Mouse (Mus musculus) cerebellum, postnatal 25 days (tissue): Measurements from ENCODE around the gene Raver1.
A peak's percentile ranks its signal among the peaks of the same experiment; 100 is the strongest.

Source experiments
- DNase-seq, 2 experiments: peaks; one replicate each; pipeline ENCODE4 v3.0.0; 2021; ENCODE audit warnings: mixed read lengths in 2 of 2

The Raver1 gene

DNA sequence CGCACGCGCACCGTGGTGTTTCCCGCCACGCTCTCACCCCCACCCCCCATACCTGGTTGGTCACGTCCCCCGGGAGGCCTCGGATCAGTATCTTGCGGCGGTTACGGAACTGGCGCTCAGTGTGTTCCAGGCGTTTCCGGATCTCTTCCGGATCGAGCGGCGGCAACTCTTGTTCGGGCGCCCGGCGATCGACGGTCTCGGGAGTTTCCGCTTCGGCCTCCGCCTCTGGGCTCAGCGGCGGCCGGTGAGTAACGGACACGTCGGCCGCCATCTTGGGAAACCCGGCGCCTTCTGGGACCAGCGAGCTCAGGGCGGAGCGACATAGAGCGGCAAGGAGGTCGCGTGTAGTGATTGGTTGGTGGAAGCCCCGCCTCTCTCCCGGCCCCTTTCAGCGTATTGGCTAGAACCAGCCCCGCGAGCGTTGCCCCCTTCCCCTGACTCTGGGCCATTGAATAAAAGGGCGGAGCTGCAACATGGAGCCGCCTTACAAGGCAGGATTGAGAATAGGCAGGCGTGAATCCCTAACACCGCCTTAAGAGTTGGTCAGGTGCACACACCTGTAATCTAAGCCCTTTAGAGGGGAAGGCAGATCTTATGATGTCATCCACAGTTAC is at the start of gene Raver1, which contains the start of gene Gm38431:
Gene Raver1, minus strand, starts transcription at position 302 of the 614 bp plus-strand sequence.
Gene Gm38431, minus strand, starts transcription at position 291 of the 614 bp plus-strand sequence.
- DNase-seq: peak; percentile 97 to 98

DNA sequence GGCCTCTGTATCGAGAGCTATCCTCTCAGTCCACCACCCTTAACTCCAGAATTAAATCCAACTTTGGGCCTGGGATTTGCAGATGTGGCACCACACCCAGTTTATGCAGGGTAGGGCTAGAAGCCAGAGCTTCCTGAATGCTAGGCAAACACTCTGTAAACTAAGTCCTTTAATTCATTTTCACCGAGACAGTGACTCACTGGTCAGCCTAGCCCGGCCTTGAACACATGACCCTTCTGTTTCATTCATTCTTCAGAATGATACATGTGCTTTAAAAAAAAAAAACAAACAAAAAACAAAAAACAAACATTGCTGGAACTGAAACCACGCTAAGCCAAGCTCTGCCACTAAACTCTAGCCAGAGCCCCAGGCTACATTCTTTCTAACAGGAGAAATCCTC is 46.6 kb upstream of the Raver1 start:
- peak in 1 of 2 experiments; percentile 1 for DNase-seq

DNA sequence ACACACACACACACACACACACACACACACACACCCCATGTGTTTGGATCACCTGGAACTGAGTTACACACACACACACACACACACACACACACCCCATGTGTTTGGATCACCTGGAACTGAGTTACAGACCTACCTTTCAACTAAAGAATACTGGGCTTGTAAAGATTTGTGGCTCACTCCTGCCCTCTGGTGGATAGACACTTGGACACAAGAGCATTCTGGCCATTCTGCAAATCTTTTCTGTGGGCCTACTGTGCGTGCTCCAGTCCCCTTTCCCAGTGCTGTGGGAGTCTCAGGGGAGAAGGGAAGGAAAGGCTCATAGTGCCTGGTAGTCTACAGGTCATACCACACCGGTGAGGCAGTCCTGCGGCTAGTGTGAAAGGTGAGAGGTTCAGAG is 45.4 kb upstream of the Raver1 start:
- DNase-seq: peak; percentile 53 to 77

DNA sequence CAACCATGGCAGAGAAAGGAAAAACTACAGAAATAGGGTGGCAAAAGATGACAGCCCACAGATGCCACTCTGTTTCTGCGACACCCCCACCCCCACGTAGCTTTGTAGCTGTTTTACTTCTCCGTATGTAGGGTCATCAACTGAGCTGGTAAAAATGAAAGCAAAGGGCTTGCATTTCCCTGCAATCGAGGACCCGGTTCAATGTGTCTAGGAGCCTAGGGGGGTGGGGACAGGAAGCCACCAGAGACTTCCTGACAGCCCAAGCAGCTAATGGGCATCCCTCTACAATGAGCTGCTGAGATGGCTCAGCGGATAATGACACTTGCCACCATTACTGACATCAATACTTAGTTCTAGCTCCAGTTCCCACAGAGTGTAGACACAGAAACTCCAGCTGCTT is 44.6 kb upstream of the Raver1 start:
- peak in 1 of 2 experiments; percentile 1 for DNase-seq

DNA sequence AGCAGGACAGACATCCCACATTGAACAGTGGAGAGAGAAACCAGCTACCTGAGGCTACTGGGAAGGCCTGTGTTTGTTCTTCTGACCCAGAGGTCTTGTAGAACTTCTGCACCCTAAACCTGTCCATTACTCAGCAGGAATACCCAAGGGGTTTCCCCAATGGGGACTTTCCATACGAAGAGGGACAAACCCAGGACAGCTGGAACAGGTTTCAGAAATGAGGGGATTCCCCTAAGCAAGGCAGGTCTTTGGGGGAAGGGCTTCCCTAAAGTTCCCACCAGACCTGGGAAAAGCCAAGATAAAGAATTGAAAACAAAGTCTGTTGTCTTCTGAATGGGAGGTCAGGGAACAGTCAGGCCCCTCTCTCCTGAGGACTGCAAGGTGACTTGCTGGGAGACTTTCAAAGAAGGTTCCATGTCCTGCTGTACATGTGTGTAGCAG is 44.2 kb upstream of the Raver1 start:
- DNase-seq: no peak

DNA sequence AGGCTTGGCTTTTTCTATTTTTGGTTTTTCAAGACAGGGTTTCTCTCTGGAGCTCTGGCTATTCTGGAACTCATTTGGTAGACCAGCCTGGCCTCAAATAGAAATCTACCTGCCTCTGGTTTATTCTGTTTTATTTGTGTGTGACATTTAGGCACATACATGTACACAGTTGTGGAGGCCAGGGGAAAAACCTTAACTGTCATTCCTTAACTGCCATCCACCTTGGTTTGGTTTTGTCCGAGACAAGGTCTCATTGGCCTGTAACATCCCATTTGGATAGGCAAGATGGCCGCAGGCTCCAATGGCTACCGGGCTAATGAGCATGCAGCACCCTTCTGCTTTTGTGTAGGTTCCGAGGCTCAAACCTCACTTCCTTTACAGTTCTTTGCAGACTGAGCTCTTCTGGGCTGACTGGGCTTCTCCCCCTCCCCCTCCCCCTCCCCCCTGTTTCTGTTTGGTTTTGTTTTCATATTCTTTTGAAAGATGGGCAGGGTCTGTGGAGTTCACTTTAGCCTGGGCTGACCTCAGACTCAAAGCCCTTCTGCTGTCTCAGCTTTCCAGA is 43.6 kb upstream of the Raver1 start:
- peak in 1 of 2 experiments; percentile 9 for DNase-seq

DNA sequence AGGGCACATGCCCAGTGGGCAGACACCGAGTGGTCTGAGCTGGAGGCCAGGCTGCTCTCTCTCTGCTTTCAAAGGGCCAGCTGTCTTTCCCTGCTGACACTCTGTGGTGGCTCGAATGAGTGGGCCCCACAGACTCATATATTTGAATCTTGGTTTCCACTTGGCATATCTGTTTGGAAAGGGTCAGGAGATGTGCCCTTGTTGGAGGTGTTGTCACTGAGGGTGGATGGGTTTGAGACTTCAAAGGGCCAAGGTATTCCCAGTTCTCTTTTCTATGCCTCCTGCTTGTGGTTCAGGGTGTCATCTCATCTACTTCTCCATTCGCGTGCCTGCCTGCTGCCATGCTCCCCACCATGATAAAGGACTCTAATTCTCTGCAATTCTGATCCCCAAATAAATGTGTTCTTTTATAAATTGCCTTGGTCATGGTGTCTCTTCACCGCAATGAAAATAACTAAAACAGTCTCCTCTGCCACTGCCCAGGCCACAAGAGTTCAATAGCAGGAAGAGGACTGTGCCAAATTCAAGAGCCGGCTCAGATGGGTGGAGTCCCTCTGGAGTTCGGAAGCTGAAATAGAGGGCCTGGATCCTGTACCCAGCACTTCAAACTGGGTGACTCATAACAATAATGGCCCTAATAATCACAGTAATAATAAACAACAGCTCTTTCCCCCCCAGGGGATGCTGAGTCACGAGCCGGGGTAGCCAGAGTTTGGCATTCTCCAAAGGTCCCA is 43.0 kb upstream of the Raver1 start:
- DNase-seq: no peak

DNA sequence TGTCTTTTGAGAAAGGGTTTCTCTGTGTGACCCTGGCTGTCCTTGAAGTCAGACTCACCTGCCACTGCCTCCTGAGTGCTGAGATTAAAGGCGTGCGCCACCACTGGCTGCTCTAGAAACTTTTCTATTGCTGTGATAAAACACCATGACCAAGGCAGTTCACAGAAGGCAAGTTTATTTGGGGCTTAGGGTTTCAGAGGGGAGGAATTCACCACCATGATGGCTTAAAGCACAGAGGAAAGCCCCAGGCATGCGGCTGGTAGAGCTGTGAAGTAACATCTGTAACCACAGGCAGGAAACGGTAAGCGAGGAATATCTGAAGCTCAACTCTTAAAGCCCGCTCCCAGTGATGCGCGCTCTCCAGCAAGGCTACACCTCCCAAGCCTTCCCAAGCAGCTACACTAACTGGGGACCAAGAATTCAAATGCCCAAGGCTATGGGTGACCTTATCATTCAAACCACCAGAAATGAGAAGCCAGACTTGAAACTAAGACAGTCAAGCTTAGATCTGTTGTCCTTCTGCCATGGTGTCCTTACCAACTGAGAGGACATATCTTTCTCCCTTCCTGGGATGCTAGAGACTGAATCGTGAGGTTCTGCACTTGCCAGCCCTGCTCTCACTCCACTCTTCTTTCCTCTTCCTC is 41.4 kb upstream of the Raver1 start:
- no peak for DNase-seq

DNA sequence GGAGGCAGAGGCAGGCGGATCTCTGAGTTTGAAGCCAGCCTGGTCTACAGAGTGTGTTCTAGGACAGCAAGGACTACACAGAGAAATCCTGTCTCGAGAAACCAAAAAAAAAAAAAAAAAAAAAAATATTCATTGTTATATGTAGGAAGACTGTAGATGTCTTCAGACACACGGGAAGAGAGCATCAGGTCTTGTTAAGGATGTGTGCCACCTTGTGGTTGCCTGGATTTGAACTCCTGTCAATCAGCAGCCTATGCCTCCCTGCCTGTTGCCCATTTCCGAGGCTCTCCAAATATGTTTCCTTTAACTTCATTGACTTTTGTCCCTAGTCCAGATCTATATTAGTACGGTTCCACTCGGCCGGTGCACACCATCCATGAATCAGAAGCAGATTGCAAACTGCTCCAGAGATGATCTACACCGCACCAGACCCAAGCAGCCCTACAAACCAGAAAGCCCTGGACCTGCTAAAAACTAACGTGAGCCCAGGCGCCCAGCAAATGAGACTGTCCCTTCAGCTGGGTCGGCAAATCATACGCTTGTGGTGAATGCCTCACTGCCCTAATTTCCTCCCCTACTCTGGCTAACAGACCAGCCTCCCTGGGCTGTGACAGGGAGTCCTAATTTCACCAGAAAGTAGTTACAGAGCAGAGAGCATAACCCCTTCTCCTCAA is 40.4 kb upstream of the Raver1 start:
- peak in 1 of 2 experiments; percentile 35 for DNase-seq

DNA sequence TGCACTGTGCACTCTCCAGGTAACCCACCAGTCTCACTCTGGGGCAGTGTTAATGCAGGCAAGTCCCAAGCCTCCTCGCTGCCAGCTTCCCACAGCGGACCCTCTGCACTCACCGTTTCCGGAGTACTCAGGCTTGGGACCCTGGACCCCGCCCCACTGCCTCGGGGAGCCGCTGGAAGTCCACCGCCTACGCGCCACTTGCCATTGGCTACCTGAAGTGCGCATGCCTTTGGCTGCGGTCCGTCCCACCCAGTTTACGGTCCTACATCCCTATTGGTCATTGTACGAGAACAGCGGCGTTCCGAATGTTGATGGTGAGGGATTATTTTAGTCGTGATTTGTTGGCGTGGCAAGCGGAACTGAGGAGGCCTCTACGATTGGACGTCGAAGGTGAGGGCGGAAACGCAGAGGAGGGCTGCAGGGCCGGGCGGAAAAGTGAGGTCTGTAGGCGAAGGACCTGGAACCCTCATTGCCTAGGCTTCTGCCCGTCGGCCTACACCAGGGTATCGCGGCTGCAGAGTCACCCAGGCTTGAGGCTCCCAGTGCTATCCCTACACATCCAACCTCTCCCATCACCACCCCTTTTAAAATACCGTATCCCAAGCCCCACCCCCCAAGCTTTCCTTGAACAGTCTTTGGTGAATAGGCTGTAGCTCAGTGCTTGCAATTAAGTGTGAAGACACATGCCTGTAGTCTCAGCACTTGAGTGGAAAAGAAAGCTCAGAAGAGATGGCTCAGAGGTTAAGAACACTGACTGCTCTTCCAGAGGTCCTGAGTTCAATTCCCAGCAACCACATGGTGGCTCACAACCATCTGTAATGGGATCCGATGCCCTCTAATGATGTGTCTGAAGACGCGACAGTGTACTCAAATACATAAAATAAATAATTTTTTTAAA is 39.5 kb upstream of the Raver1 start, which contains the start of gene Tyk2:
Gene Tyk2, minus strand, starts transcription at position 185 of the 898 bp plus-strand sequence.
- DNase-seq: peak; percentile 87 to 91

DNA sequence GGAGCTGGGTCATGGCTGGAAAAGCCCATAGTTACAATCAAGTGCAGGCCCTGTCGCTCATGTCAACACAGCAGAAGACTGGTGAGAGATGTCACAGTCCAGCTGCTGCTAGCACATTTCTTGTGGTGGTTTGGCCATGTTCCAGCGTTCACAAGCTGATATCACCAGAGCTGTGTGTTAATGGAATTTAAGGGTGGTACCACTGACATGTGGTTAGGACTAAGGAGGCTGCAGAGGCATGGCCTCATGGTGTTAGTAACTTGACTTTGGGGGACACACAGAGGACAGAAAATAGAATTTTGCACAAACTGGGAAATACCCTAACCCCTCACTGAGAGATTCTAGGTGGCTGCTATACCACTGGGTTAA is 34.4 kb upstream of the Raver1 start:
- DNase-seq: no peak

DNA sequence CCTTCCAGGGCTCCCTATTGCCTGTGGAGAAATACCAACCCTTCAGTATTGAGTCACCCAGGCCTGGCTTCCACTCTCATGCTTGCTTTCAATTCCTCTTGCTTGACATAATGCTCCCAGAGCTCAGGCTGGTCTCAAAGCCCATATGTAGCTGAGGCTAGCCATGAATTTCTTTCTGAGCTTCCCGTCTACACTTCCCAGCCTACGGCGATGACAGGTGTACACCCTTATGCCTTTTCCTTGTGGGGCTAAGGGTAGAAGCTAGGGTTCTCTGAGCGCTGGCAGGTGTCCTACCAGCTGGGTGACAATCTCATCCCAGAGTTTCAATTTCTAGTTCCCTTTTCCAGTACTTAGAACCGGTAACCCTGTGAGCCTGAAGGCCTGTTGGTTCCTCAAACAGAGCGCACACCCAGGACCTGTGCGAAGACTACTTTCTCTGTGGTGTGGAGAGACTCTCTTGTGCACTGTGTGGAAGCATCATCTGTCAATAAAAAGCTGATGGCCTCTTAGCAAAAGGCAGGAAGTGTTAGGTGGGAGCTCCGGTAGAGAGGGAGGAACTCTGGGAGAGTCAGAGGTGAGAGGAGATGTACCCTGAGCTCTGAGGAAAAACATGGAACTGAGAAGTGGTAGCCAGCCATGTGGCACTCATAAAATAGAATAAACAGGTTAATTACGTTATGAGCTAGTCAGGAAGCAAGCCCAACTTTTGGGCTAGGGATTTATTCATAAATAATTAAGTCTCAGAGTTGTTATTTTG is 33.9 kb upstream of the Raver1 start:
- DNase-seq: no peak

DNA sequence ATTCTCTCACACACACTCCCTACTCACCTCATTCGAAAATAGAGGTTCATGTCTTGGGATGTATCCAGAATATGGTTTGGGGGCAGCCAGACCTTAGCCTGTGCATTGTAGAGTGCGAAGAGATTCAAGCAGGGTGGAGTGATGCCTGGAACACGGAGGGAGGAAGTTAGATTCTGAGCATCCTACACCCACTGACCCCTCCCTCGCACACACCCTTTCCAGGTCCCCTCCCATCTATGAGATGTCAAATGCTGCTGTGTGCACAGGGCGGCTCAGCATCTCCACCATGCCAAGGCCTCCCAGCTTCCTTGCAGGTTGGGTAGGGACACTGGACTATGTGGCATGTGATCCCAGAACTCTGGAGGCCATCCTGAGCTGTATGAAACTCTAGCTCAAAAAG is 33.0 kb upstream of the Raver1 start:
- no peak for DNase-seq

DNA sequence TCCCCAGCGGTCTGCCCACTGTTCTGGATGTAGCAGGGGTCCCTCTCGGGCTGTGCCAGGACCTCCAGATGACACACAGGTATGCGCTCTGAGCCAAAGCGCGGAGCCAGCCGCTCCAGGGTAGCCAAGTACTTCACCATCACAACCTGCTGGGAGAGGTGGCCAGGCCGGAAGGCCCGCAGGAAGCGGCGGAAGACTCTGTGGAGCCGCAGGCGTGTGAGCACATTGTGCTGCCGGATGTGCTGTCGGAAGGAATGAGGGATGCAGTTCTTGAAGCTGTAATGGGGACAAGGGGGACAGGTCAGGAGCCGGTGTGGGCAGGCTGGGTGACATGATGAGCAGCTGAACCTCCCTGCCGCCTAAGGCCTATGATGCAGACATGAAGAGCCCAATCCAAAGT is 29.7 kb upstream of the Raver1 start:
- no peak for DNase-seq

DNA sequence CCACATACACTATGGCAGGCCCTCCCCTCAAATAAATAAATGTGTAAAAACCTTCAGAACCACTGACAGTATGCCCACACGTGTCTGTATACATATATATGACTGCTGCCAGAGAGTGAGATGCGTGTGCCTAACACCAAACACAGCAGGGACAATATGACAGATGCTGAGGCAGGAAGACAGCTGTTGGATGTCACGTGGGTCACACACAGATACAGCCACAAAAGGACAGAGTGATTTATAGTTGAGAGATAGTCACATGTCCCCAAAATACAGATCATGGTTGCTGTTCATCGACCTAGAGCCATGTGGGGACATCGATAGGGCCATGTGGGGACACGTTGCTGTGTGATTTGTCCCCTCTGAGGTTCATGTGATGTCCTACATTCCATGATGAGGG is 25.3 kb upstream of the Raver1 start:
- DNase-seq: no peak

DNA sequence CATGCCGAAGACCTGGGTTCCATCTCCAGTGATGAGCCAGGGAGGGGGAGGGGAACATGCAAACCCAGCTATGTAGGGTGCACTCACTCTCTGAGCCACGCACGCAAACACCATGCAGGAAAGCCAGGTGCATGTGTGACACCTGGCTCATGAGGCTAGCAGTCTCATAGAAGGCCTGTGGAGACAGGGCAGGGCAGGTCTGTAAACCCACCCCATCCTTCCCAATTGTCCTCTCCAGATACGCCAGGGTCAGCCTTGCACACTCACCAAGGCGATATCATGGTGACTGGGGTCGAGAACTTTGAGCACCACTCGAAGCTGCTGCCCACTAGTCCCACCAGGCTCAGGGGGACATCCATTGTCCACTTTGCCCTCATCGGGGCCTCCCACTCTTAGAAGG is 23.3 kb upstream of the Raver1 start:
- no peak for DNase-seq

DNA sequence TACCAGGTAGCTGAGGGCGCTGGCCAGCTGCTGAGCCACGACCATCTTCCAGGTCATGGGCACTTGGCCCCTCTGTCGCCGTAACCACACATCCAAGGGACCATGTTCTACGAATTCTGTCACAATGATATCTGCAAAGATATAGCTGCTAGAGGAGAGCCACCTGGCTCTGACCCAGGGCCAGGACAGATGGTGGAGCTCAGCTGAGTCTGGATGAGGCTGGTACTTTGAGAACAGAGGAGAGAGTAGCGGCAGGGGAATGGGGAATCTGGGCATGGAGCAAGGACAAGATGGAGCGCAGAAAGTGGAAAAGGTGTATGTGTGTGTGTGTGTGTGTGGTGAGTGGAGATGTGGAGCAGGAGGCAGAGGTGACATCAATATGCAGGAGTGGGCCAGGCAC is 22.4 kb upstream of the Raver1 start:
- peak; percentile 40 to 61 for DNase-seq

DNA sequence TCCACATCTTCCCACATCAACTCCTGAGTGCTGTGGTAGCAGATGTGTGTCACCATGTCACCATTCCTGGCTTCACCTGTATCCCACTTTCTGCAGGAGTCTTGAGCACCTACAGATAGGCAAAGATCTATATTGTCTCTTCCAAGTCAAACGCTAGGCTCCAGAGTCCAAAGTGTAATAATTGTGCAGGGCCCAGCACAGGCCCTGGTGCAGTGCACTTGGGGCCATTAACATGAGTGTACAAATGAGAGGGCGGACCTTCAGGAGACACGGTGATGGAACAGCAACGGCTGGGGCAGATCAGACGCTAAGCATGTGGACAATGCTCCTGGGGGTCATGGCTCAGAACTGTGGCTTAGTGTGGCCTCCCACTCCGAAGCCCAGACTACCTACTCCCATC is 21.9 kb upstream of the Raver1 start:
- DNase-seq: no peak

DNA sequence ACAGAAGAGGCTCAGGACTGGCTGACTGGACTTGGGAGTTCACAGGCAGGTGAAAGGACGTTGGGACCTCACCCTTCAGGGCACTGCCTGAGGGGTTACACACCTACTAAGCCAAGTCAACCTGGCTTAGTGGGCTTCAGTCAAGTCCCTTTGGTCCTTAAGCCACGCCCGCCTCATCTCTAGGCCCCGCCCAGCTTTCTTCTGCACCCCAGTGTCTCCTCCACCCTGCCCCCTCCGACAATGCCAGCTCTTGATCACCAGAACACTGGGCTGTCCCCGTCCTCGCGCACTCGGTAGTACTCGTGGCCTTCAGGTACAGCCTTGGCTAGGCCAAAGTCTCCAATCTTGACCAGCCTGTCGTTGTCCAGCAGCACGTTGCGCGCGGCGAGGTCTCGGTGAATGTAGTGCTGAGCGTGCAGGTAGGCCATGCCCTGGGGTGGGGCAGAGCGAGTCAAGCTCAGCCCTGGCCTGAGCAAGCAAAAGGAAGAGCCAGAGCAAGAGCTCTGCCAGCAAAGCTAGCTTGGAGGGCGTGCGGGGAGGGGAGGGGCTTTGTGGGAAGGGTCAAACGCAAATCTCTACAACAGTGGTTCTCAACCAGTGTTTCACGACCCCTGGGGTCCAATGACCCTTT is 15.9 kb upstream of the Raver1 start:
- no peak for DNase-seq

DNA sequence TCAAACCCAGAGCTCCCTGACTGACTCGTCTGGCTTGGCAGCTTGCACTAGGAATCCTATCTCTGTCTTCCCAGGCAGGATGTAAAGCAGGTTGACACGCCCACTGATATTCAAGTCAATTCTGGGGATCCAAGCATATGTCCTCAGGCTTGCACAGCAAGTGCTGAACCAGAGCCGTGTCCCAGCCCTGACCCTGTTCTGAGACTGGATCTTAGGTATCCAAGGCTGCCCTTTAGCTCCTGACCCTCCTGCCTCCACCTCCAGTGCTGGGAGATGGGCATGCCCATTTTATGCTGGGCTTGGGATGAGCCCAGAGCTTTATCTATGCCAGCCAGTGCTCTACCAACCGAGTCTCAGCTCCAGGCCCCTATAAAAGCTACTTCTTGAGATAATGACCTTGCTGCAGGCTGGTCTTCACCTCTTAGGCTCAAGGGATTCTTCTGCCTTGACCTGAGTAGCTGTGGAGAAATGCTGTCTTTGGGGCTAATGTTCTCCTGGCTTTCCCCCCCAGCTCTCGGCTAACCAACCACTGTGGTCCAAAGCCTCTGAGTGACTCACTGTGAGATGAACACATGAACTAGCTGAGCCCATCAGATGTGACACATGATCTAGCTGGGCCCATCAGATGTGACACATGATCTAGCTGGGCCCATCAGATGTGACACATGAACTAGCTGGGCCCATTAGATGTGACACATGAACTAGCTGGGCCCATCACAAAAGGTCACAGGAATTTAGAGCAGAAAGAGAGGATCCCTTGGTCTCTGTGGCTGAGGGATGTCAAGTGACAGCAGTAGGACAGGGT is 14.2 kb upstream of the Raver1 start:
- no peak for DNase-seq
